Mouse (Mus musculus) stomach, embryonic 14.5 days (tissue): ENCODE measurements around the gene Adh1. TPM values are rescaled to one million over a fixed set of nuclear protein-coding genes. Genes with fewer than 3 reads are reported as not detected.

ENCODE experiments used
- ATAC-seq: fragments of 200-750 bp; cut with Nextera tagmentation; 2 replicates; pipeline ENCODE4 v1.8.0; 2017; ENCODE audit warnings: low read depth, moderate TSS enrichment; ENCODE audit not compliant: insufficient number of reproducible peaks, insufficient read depth, low FRiP score
- H3K27ac ChIP-seq: fragments of 300-500 bp; sonication (generic); 2 replicates; pipeline ENCODE4 v1.5.1; 2014; ENCODE audit warnings: mild to moderate bottlenecking, low read length, moderate library complexity, mixed read lengths
- H3K27me3 ChIP-seq: fragments of 300-500 bp; sonication (generic); 2 replicates; pipeline ENCODE4 v1.6.1; 2014; ENCODE audit warnings: low read length, control low read depth, mixed read lengths; ENCODE audit not compliant: control insufficient read depth, insufficient read depth
- H3K36me3 ChIP-seq: fragments of 300-500 bp; sonication (generic); 2 replicates; pipeline ENCODE4 v1.6.1; 2014; ENCODE audit warnings: mild to moderate bottlenecking, control low read depth, low read length, moderate library complexity, mixed read lengths; ENCODE audit not compliant: control insufficient read depth, insufficient read depth
- H3K4me1 ChIP-seq: fragments of 300-500 bp; sonication (generic); 2 replicates; pipeline ENCODE4 v1.6.1; 2014; ENCODE audit warnings: low read length, control low read depth, mixed read lengths; ENCODE audit not compliant: control insufficient read depth, insufficient read depth
- H3K4me2 ChIP-seq: fragments of 300-500 bp; sonication (generic); replicated peaks from 2 replicates; pipeline ENCODE4 v1.6.1; 2014; ENCODE audit warnings: low read depth, low read length, control low read depth
- H3K4me3 ChIP-seq: fragments of 300-500 bp; sonication (generic); 2 replicates; pipeline ENCODE4 v1.5.1; 2014; ENCODE audit warnings: low read depth, low read length, control low read depth
- H3K9ac ChIP-seq: fragments of 300-500 bp; sonication (generic); replicated peaks from 2 replicates; pipeline ENCODE4 v1.6.1; 2014; ENCODE audit warnings: low read depth, mild to moderate bottlenecking, control low read depth, low read length, moderate library complexity, mixed read lengths
- H3K9me3 ChIP-seq: fragments of 300-500 bp; sonication (generic); 2 replicates; pipeline ENCODE4 v1.6.1; 2016; ENCODE audit warnings: low read depth, low read length, control low read depth; ENCODE audit not compliant: control insufficient read depth
- WGBS: fragments of 180-500 bp; shearing (Covaris S2); extraction: QIAGEN DNeasy Blood & Tissue Kit; methylation state at CpG from one replicate; pipeline ENCODE4 v1.1.7; 2014; 5-methylcytosine and 5-hydroxymethylcytosine counted together
- polyA plus RNA-seq: library from polyadenylated mRNA; unstranded; fragments of >200 nt; fragmentation: Nextera tagmentation; extraction: Ambion mirVana; gene quantifications from 2 replicates; pipeline ENCODE4 v1.2.1, GENCODE M21; 2014

Gene Adh1
- 9.9 and 13.8 TPM in 2 replicates for polyA plus RNA-seq

DNA sequence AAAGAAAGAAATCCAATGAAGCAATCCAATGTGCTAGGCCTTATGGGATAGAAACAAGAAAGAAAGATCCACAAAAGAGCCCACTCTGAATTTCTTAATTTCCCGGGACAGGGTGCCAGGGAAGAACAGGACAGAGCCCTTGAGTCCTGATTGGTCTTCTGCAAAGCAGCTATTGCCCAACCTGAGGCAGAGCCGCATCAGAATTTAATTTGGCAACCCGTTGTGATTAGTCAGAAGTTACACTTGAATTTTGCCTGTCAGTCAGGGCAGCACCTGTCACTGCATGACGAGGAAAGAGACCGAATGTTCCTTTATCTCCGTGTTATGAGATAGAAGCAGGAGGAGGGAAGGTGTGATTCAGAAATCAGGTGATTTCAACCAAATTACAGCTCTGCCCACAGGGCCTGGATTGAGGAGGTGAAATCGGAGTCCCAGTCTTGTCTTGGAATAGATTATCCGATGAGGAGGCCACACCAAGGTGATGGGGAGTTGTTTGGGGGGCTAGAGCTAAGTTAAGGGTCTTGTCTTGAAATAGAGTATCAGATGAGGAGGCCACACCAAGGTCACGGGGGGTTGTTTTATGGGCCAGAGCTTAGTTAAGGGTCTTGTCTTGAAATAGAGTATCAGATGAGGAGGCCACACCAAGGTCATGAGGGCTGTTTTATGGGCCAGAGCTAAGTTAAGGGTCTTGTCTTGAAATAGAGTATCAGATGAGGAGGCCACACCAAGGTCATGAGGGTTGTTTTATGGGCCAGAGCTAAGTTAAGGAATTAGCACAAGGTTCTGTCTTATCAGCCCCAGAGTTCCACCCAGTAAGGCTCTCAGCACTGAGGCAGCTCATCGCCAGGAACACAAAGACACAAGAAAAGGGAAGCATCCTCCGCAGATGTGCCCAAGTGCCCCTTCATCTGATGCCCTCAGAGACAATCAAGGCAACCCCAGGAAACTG lies at the start of gene Adh1:
Gene Adh1 (plus strand): TSS at position 271 of the 949 bp plus-strand sequence.
- WGBS = 92% methylated on average over 11 of the region's 11 CpGs
- H3K9ac ChIP-seq = no peak within 1 kb of the TSS
- no peaks in the 10 kb centered on the region for H3K36me3 ChIP-seq
- H3K9me3 ChIP-seq = no peaks in the 10 kb centered on the region
- no peak for ATAC-seq
- H3K27me3 ChIP-seq = no peaks in the 10 kb centered on the region
- H3K4me3 ChIP-seq = no peak within 1 kb of the TSS
- 0 out of 2 replicates have a peak, but pooled peaks cover 3% of the 10 kb centered on the region for H3K4me1 ChIP-seq
- no peak within 1 kb of the TSS for H3K4me2 ChIP-seq
- no peak within 1 kb of the TSS for H3K27ac ChIP-seq

DNA sequence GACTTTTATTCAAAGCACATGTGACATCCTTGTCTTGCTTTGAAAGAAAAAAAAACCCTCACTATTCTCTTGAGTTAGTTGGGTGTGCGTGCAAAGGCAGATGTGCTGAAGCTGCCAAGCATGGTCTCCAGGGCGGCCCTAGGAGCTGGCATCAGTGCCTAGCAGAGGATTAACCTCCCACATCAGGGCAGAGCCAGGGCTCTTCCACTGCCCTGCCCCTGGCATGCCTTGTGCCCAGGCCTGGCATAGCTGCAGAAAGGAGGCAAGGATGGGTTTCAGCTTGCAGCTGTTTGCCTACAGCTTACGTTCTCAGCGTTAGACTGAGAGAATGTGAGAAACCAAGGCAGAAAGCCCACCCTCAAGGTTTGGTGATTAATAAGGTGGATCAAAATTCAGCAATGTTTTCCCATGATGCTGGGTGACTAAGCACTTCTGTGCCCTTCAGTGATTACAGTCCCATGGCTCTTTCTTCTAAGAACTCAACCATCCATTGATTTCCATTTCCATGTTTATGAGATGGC lies 48.3 kb upstream of the Adh1 start:
- no peak overlapping the region for H3K9ac ChIP-seq
- H3K4me3 ChIP-seq = no peak overlapping the region
- H3K4me1 ChIP-seq = peaks cover 6% of the 10 kb centered on the region; the same call in 1 of the 2 replicates
- 95% methylated on average over 4 of the region's 4 CpGs for WGBS
- H3K4me2 ChIP-seq = no peak overlapping the region
- H3K9me3 ChIP-seq = no peaks in the 10 kb centered on the region
- H3K36me3 ChIP-seq = no peaks in the 10 kb centered on the region
- no peak for ATAC-seq
- no peaks in the 10 kb centered on the region for H3K27me3 ChIP-seq
- H3K27ac ChIP-seq = no peak overlapping the region

DNA sequence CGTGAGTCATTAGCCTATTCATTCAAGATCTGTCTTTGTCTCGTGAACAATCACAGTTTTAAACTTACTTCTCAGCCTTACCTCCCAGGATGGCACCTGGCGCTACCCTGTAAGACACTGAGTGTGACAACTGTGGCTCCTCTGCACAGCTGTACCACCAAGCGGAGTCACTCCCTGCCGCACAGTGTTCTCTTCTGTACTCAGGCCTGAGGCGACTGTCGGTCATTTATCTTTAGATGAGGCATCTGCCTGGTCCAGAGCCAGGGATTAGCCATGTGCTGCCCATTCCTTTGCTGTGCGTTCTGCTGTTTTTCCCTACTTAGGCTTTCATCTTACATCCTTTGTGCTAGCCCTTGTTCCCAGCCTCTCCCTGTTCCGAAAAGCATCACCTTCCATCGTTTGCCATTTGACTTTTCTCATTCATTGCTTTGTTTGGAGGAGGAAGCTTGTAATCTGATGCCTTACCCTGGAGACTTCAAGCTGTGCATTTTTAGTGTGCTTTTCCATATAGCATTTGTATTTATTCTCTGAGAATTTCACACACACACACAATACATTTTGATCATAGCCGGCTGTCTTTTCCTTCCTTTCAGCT lies 45.3 kb upstream of the Adh1 start:
- H3K27ac ChIP-seq = no peak overlapping the region
- ATAC-seq = no peak
- WGBS = 37% methylated on average over 11 of the region's 11 CpGs

DNA sequence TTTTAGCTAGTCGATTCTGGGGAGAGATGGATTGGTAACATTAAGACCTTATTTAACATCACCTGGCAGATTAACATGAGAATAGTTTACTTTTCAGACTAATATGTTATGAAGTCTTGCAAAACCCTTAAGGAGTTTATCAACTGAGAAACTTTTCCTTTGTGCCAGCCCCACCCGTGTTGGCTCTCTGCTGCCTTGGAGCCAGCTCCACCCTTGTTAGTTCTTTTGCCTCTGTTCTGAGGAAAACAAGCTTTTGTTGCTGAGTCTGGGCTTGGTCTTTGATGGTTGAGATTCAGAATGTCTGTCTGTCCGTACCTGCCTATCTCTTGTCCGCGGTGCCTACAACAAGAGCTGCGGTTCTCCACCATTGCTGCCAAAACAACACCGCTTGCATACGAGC lies 44.7 kb upstream of the Adh1 start:
- no peak overlapping the region for H3K27ac ChIP-seq

More for the DNA sequence above, 45.3 kb upstream of the Adh1 start:
- Histone ChIP-seq H3K4me1 (peaks cover 6% of the 10 kb centered on the region; the same call in 1 of the 2 replicates), H3K4me3 (no peak overlapping the region), H3K9me3 (no peaks in the 10 kb centered on the region), H3K27me3 (no peaks in the 10 kb centered on the region), H3K9ac (no peak overlapping the region), H3K4me2 (no peak overlapping the region), H3K36me3 (no peaks in the 10 kb centered on the region)

DNA sequence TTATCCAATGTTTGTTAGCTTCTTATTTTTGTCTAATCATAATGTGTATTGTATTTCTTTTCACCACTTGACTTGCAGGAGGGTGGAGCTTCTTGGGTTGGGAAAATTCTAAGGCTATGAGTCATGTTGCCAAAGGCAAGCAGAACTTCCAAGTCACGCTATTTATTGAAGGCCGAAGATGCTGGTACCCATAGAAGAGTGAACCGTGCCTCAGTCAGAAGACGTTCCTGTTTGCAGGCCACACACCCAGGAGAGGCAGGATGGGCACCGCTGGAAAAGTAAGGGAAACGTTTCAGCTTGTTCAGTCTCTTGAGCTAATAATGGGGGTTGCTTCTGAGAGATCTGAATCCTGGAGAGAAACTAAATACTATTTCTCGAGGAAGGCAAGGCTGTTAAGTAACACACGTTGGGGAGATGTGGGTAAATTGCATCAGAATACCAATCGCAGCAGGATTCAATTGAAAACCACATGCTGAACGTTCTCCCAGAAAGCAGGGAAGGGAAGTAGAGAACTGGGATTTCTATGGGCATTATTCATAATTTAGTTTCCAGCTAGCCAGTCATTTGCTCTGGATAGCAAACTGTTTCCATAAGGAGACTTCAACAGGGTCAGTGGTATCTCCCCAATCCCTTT lies 43.0 kb upstream of the Adh1 start, which contains the start of gene Adh7:
Gene Adh7 (plus strand): TSS at position 130 of the 634 bp plus-strand sequence.
- Histone ChIP-seq H3K27ac (no peak within 1 kb of the TSS), H3K4me1 (peaks cover 6% of the 10 kb centered on the region; the same call in 1 of the 2 replicates)
- 72% methylated on average over 10 of the region's 10 CpGs for WGBS

More for the DNA sequence above, 44.7 kb upstream of the Adh1 start:
- Histone ChIP-seq H3K4me2 (no peak overlapping the region), H3K4me3 (no peak overlapping the region), H3K9ac (no peak overlapping the region), H3K4me1 (peaks cover 6% of the 10 kb centered on the region; the same call in 1 of the 2 replicates), H3K9me3 (no peaks in the 10 kb centered on the region), H3K36me3 (no peaks in the 10 kb centered on the region), H3K27me3 (no peaks in the 10 kb centered on the region)
- ATAC-seq = no peak
- WGBS = 69% methylated on average over 8 of the region's 8 CpGs

DNA sequence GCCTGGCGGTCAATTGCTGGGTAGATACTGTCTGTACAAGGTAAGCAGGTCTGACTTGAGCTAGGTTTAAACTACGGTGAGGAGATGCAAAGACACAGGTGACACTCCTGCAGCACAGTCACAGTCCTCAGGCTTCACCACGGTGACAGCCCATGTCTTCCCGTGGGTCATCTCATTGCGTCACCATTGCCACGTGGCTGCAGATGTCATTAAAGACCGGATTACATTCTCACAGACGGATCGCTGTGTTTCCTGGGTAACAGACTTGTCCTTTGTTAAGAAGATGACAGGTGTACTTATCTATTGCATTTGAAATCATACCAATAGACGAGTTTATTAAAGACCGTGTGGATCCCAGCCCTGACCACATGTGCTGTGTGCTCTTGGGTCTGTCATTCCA lies 39.7 kb upstream of the Adh1 start:
- ATAC-seq = no peak
- WGBS = 86% methylated on average over 11 of the region's 11 CpGs
- H3K27ac ChIP-seq = no peak overlapping the region

More for the DNA sequence above, 43.0 kb upstream of the Adh1 start, which contains the start of gene Adh7:
- no peak within 1 kb of the TSS for H3K4me3 ChIP-seq
- no peaks in the 10 kb centered on the region for H3K27me3 ChIP-seq
- no peaks in the 10 kb centered on the region for H3K9me3 ChIP-seq
- no peak within 1 kb of the TSS for H3K4me2 ChIP-seq
- H3K9ac ChIP-seq = no peak within 1 kb of the TSS
- H3K36me3 ChIP-seq = no peaks in the 10 kb centered on the region
- no peak for ATAC-seq

DNA sequence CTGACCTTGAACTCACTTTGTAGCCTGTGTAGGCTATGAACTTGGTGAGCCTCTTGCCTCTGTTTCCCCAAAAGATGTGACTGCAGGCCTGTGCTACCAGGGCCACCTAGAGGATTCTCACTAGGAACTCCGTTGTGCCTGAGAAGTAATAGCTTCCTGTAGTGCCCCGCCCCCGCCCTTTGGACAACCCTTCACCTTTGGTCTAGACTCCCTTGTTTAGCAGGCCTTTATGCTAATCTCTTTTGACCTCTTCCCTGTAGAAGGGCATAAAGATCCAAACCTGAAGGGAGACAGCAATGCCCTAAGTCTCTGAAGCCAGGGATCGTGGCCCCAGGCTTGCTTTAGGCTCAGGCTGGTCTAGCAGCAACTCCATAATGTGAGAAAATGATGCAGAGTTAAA lies 38.3 kb upstream of the Adh1 start:
- H3K27me3 ChIP-seq = no peaks in the 10 kb centered on the region
- no peak overlapping the region for H3K4me2 ChIP-seq
- ATAC-seq = no peak
- H3K9ac ChIP-seq = no peak overlapping the region
- H3K36me3 ChIP-seq = no peaks in the 10 kb centered on the region
- H3K27ac ChIP-seq = no peak overlapping the region
- no peaks in the 10 kb centered on the region for H3K9me3 ChIP-seq
- 70% methylated on average over 4 of the region's 4 CpGs for WGBS
- no peak overlapping the region for H3K4me3 ChIP-seq
- H3K4me1 ChIP-seq = no peaks in the 10 kb centered on the region

More for the DNA sequence above, 39.7 kb upstream of the Adh1 start:
- no peak overlapping the region for H3K4me2 ChIP-seq
- no peaks in the 10 kb centered on the region for H3K36me3 ChIP-seq
- no peaks in the 10 kb centered on the region for H3K4me1 ChIP-seq
- no peak overlapping the region for H3K4me3 ChIP-seq
- H3K9ac ChIP-seq = no peak overlapping the region
- no peaks in the 10 kb centered on the region for H3K27me3 ChIP-seq
- H3K9me3 ChIP-seq = no peaks in the 10 kb centered on the region

DNA sequence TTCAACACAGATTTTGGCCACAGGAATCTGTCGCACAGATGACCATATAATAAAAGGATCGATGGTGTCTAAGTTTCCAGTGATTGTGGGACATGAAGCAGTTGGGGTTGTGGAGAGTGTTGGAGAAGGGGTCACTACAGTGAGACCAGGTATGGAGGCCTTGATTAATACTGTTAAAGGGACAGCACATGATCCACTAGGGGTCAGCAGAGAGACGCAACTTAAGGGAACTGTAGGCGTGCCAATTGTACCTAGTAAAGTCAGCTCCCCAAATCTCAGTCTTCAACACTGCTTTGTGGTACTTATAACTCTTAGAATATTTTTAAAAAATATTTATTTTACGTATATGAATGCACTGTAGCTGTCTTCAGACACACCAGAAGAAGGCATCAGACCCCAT lies 37.8 kb upstream of the Adh1 start:
- Histone ChIP-seq H3K9me3 (no peaks in the 10 kb centered on the region), H3K4me1 (no peaks in the 10 kb centered on the region), H3K4me3 (no peak overlapping the region), H3K36me3 (no peaks in the 10 kb centered on the region), H3K27ac (no peak overlapping the region), H3K9ac (no peak overlapping the region), H3K27me3 (no peaks in the 10 kb centered on the region), H3K4me2 (no peak overlapping the region)
- peak; percentile 65; the same call in 1 of the 2 replicates for ATAC-seq
- 53% methylated on average over 5 of the region's 5 CpGs for WGBS
